Mouse (Mus musculus) right cerebral cortex, postnatal 36 days (tissue): ENCODE data around the gene Lmx1a.
A peak's percentile ranks its signal among the peaks of the same experiment; 100 is the strongest.

Experiments
- DNase-seq, 2 experiments: peaks; one replicate each; pipeline ENCODE4 v3.0.0; 2022; ENCODE audit warnings: low spot score in 2 of 2, mixed read lengths in 1 of 2

The Lmx1a gene

DNA sequence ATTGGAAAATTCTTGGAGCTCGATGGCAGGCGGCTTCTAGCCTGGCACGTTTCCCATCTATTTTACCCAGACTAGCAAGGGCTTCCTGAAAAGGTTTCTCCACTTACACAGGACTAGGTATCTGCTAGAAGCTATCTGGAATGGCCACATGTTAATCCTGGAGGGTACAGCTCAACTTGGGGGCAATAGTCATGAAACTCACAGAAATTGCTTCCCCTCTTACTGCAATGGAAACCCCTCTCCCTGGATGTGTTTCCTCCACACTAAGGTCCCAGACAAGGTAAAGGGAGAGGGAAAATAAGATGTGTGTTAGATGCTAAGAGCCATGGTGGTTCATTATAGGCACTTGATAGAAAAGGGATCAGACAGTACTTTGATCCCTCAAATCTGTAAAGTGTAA lies 5.7 kb downstream of the Lmx1a start:
- DNase-seq: no peak

- no peak for DNase-seq
Measured at GRCm38 (mm10) chr1:167695910-167696459, 6.9 kb downstream of the Lmx1a start.

GRCm38 (mm10) chr1:167699706-167700105 lies 10.7 kb downstream of the Lmx1a start:
- no peak for DNase-seq

GRCm38 (mm10) chr1:167700221-167700620 lies 11.2 kb downstream of the Lmx1a start:
- DNase-seq: no peak

GRCm38 (mm10) chr1:167705527-167705926 lies 16.5 kb downstream of the Lmx1a start:
- DNase-seq: no peak

GRCm38 (mm10) chr1:167708761-167709160 lies 19.7 kb downstream of the Lmx1a start:
- DNase-seq: no peak

- no peak for DNase-seq
Measured at GRCm38 (mm10) chr1:167715730-167716341, 26.8 kb downstream of the Lmx1a start.

DNA sequence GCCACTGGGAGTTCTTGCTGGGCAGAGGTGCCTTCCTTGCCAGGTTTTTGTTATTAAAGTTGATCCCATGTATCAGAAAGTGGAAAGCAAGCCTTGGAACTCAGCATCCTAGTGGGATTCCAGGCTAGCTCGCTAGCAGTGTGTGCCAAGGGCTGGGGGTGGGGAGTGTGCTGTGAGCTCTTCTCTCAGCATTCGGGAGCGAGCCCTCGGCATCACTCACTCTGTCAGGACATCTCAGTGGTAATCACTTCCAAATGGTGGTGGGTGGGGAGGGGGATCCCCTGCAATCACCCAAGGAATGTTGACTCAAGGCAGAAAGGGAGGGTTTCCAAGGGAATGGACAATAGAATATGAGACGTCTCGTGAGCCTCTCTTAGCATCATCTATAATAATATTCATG lies 45.4 kb downstream of the Lmx1a start:
- no peak for DNase-seq

GRCm38 (mm10) chr1:167736793-167737192 lies 47.8 kb downstream of the Lmx1a start:
- peak; percentile 2 to 4 for DNase-seq

- no peak for DNase-seq
Measured at GRCm38 (mm10) chr1:167739286-167739685, 50.2 kb downstream of the Lmx1a start.

- DNase-seq: no peak
Measured at GRCm38 (mm10) chr1:167746676-167747075, 57.6 kb downstream of the Lmx1a start.

DNA sequence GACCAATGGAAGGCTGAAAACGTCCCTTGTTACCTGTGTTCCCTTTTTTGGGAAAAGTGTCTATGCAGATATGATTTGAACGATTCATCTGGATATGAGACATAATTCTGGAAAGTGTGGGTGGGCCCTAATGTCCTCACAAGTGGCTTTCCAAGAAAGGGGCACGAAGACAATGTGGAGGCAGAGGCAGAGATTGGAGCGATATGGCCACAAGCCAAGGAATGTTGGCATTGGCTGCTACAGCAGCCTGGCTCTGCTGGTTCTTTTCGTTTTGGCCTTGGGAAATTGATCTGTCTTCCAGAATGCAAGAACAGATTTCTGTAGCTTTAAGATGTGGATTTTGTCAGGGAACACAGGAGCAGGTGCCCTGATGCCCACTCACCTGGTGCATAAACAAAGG lies 63.6 kb downstream of the Lmx1a start:
- no peak for DNase-seq

DNA sequence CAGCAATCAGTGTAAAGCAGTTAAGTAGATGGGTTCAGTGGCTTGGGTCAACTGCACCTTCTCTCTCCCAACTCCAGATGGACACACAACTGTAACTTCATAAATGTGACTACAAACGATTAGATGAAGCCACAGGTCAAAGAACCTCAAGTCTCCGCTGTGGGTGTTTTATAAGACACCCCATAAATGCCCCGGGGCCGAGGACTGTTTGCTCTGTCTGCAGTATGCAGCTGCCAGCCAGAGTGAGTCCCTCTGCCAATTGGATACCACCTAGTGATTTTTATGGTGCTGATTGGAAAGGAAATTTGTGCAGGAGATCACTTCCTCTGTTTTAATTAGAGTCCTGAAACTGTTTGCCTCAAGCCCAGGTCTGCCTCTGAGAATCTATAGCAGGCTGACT lies 65.0 kb downstream of the Lmx1a start:
- DNase-seq: no peak

GRCm38 (mm10) chr1:167754636-167755522 lies 65.8 kb downstream of the Lmx1a start:
- no peak for DNase-seq

GRCm38 (mm10) chr1:167758208-167758607 lies 69.2 kb downstream of the Lmx1a start:
- DNase-seq: no peak

DNA sequence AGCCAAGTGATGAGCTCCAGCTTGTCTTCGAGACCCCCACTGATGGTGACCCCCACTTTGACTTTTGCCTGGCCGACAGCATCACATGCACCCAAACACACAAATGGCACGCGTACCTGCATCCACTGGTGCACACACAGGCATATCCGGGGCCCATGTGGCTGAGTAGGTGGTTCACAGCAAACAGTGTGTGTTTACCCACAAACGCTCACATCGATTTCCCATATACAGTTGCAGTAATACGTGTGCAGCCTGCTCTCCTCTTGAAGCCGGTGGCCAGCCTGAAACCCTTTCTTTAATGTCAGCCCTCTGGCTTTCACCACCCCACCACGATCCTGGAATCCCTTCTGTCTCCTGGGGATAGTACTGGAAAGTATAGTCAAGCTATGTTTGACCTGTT lies 71.3 kb downstream of the Lmx1a start:
- no peak for DNase-seq

- no peak for DNase-seq
Measured at GRCm38 (mm10) chr1:167761785-167762223, 72.8 kb downstream of the Lmx1a start.

- DNase-seq: no peak
Measured at GRCm38 (mm10) chr1:167766619-167767018, 77.6 kb downstream of the Lmx1a start.

- DNase-seq: no peak
Measured at GRCm38 (mm10) chr1:167770457-167770856, 81.4 kb downstream of the Lmx1a start.

- DNase-seq: peak; percentile 16 to 19
Measured at GRCm38 (mm10) chr1:167779766-167780488, 90.9 kb downstream of the Lmx1a start.

DNA sequence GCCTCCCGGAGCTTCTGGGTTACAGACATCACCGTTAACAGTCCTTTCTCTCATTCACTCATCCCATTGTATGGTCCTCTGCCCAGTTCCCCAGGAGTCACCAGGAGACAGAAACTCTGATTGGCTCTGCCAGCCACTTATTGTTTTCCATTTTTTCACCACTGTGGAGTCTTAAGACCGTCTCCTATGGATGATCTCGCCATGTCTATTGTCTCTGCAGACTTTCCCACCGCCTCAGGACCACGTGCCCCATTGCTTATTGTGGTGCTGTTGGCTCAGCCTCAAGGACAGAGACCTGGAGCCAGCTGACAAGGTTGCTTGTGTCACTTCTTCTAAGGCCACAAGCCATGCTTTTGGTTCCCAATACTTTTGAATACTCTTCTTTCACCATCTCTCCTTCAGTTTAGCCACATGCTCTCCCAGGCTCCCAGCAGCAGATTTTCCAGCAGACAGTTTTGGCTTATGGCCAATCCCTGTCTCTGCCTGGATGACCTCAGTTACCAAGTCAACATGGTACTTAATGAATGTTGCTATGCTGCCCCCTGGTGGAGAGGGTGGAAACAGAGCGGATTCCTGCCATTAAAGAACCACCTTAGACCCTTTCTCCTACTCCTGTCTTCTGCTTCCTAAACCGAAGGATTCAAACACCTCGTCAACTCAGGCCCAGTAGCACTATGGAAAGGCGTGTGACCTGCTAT lies 92.9 kb downstream of the Lmx1a start:
- DNase-seq: peak in 1 of 2 experiments; percentile 11
